Mouse (Mus musculus) forebrain, embryonic 14.5 days (tissue): ENCODE measurements at regions not wholly inside any gene's neighbourhood (a gene's known extent, or its start where the extent isn't known, plus 50 kb on each side); places are given as distances from the start of the nearest gene placed in this dataset.
A peak's percentile ranks its signal among the peaks of the same experiment; 100 is the strongest.

Experiments
- ATAC-seq: fragments of 200-750 bp; cut with Nextera tagmentation; 2 replicates; pipeline ENCODE4 v1.8.0; 2017; ENCODE audit warnings: mild to moderate bottlenecking, moderate library complexity
- DNase-seq: peaks from one replicate; pipeline ENCODE4 v3.0.0-alpha.2; 2015; ENCODE audit warnings: low spot score
- H3K27ac ChIP-seq: fragments of 300-500 bp; sonication (generic); 2 replicates; pipeline ENCODE4 v1.5.1; 2014; ENCODE audit warnings: low read depth, mild to moderate bottlenecking, control low read depth, low read length, moderate library complexity
- H3K27me3 ChIP-seq: fragments of 300-500 bp; sonication (generic); replicated peaks from 2 replicates; pipeline ENCODE4 v1.6.1; 2014; ENCODE audit warnings: low read length, control low read depth, mixed read lengths; ENCODE audit not compliant: control insufficient read depth, insufficient read depth
- H3K36me3 ChIP-seq: fragments of 300-500 bp; sonication (generic); 2 replicates; pipeline ENCODE4 v1.6.1; 2014; ENCODE audit warnings: low read length, control low read depth; ENCODE audit not compliant: control insufficient read depth, insufficient read depth
- H3K4me1 ChIP-seq: fragments of 300-500 bp; sonication (generic); 2 replicates; pipeline ENCODE4 v1.6.1; 2014; ENCODE audit warnings: antibody characterized with exemption, low read length, control low read depth; ENCODE audit not compliant: control insufficient read depth, insufficient read depth
- H3K4me2 ChIP-seq: fragments of 300-500 bp; sonication (generic); 2 replicates; pipeline ENCODE4 v1.6.1; 2014; ENCODE audit warnings: mild to moderate bottlenecking, control low read depth, low read length
- H3K4me3 ChIP-seq: fragments of 300-500 bp; sonication (generic); 2 replicates; pipeline ENCODE4 v1.5.1; 2014; ENCODE audit warnings: low read depth, low read length, control low read depth
- H3K9ac ChIP-seq: fragments of 300-500 bp; sonication (generic); 2 replicates; pipeline ENCODE4 v1.6.1; 2014; ENCODE audit warnings: mild to moderate bottlenecking, low read length, control low read depth, moderate library complexity
- H3K9me3 ChIP-seq: fragments of 300-500 bp; sonication (generic); replicated peaks from 2 replicates; pipeline ENCODE4 v1.6.1; 2016; ENCODE audit warnings: low read length, control low read depth, mixed read lengths; ENCODE audit not compliant: control insufficient read depth
- WGBS: fragments of 180-500 bp; shearing (Covaris S2); extraction: QIAGEN DNeasy Blood & Tissue Kit; methylation state at CpG from one replicate; pipeline ENCODE4 v1.1.7; 2014; 5-methylcytosine and 5-hydroxymethylcytosine counted together

DNA sequence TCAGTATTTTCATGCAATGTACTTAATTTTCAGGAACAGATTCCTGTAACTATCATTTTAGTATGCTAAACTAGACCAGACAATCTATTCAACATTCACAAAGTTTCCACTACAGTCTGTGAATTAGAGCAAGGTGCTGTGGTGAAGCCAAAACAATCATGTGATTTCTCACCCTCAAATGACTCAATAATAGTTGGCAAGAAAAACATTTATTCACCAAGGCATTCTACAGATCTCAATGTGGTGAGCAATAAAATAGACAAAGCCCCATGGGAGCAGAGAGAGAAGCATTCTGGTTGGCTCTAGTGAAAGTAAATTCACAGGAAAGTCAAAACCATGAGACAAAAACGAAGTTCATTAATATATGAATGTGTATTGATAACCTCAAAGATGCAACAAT, 724.5 kb downstream of the Utrn start:
- ATAC-seq: no peak
- H3K4me3 ChIP-seq: no peak overlapping the region
- no peak overlapping the region for H3K4me2 ChIP-seq
- H3K27me3 ChIP-seq: no peaks in the 10 kb centered on the region
- 63% methylated on average over 1 of the region's 1 CpGs for WGBS
- no peak for DNase-seq
- no peak overlapping the region for H3K9ac ChIP-seq
- no peaks in the 10 kb centered on the region for H3K9me3 ChIP-seq
- no peaks in the 10 kb centered on the region for H3K36me3 ChIP-seq
- H3K27ac ChIP-seq: no peak overlapping the region
- no peaks in the 10 kb centered on the region for H3K4me1 ChIP-seq

DNA sequence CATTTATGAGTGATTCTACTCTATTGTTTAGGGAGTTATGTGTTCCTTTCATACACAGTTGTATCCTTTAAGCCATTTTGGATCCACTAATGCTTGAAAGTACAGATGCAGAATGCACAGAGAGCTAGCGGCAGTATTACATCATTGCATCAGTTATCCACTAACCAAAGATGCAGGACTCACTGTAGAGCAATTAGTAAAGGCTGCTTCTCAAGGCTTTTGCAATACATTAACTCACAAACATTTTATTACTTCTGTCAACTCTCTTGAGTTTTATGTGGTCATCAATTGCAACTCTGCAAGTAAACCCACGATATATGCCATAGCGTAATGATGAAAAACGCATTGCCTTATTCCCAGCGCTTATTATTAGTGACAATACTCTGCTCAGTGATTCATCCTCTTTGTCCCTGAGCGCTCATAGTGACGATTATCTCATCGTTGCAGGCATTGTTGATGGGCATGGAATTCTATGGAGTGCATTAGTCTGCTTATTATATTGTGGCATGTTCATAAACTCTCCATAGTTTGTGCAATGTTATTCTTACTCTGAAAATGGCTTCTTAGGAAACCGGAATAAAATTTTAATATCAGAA, 722.1 kb downstream of the Utrn start:
- Histone ChIP-seq H3K9ac (no peak overlapping the region), H3K4me2 (no peak overlapping the region), H3K9me3 (no peaks in the 10 kb centered on the region), H3K4me1 (no peaks in the 10 kb centered on the region), H3K27ac (no peak overlapping the region), H3K27me3 (no peaks in the 10 kb centered on the region), H3K36me3 (no peaks in the 10 kb centered on the region), H3K4me3 (no peak overlapping the region)
- ATAC-seq: no peak
- WGBS: 91% methylated on average over 9 of the region's 9 CpGs
- no peak for DNase-seq

DNA sequence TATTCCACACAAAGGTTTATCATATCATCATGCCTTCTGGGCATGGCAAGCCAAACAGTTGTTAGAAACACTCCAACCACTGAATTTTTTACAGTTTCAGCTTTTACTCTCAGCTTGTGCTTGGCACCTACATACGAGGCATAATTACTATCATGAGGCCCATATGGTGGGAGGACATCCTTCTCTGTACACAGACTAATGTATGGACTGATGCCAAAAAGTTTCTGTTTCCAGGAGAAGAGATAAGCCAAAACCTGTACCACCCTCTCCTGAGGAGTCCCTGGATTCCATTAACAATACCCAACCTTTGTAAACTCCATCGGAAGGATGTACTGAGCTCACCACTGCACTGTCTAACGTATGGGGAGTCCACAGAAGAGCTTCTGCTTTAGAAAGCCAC, 698.9 kb downstream of the Utrn start:
- no peaks in the 10 kb centered on the region for H3K4me1 ChIP-seq
- 79% methylated on average over 3 of the region's 3 CpGs for WGBS
- no peaks in the 10 kb centered on the region for H3K9me3 ChIP-seq
- H3K9ac ChIP-seq: no peak overlapping the region
- no peaks in the 10 kb centered on the region for H3K27me3 ChIP-seq
- DNase-seq (peak; percentile 46), ATAC-seq (peak; percentile 54; the same call in 1 of the 2 replicates)
- no peak overlapping the region for H3K4me2 ChIP-seq
- no peak overlapping the region for H3K4me3 ChIP-seq
- no peaks in the 10 kb centered on the region for H3K36me3 ChIP-seq
- no peak overlapping the region for H3K27ac ChIP-seq

DNA sequence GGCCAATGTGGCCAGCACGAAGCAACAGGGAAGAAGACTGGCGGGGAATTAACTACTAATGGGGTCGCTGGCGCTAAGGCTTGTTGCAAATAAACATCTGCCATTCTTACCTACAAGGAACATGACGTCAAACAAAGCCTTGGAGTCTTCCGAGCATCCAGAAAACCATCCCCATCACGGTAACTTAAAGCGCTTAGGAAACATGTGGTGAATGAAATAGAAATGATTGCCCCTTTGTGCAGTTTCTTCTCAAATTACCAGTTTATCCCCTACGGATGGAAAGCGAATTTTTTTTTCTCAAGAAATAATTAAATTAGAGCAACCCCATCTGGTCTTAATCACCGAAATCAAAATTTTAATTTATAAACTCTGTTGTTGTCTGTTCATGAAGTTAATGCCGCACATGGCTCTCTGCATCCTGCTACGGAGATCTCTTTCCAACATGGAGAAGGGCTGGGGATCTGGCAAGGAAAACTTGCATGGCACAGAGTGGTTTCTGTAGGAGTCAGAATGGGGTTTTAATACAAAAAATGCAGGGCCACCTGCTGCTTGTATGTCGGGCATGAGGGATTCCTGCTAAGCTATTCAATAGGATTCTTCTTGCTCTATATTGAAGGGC, 694.9 kb downstream of the Utrn start:
- Histone ChIP-seq H3K27me3 (no peaks in the 10 kb centered on the region), H3K4me3 (no peak overlapping the region), H3K4me2 (no peak overlapping the region), H3K9me3 (no peaks in the 10 kb centered on the region), H3K9ac (no peak overlapping the region), H3K4me1 (no peaks in the 10 kb centered on the region), H3K36me3 (no peaks in the 10 kb centered on the region), H3K27ac (no peak overlapping the region)
- ATAC-seq (no peak), DNase-seq (peak; percentile 11)
- WGBS: 68% methylated on average over 14 of the region's 14 CpGs

DNA sequence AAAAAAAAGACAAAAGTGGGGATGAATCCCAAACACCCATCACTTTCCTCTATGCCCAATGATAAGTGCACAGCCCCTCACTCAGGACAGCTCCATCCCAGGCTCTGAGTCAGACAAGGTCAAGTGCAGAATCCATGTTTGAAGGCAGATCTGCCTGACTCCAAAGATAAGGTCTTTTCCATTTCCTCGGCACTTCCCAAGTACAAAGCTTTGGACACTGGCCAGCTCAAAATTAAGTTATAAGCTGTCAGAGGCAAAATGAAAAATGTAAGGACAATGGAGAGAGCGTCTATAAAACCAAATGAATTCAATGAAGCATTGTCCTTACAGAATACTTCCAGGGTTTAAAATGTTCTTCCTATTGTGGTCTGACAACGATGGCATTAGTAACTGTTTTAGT, 694.0 kb downstream of the Utrn start:
- H3K36me3 ChIP-seq: no peaks in the 10 kb centered on the region
- no peak for DNase-seq

DNA sequence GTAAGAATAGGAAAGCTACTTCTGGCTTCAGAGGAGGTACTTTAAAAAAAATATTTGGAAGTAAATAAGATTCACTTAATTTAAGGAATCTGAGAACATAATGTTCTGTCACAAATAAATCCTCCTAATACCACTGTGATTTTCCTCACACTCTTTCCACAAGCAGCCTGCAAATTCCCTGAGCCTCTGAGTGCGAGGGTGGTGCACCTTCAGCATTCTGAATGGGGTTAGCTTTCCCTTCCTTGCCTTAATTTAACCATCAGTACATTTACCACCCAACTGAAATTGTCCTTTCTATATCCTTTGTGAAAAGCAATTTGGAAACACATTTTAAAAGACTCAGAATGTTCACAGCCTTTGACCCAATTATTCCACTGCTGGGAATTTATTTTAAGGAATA, 691.7 kb downstream of the Utrn start:
- H3K4me1 ChIP-seq: no peaks in the 10 kb centered on the region
- H3K9ac ChIP-seq: no peak overlapping the region
- ATAC-seq (no peak), DNase-seq (no peak)
- no peaks in the 10 kb centered on the region for H3K9me3 ChIP-seq
- no peaks in the 10 kb centered on the region for H3K27me3 ChIP-seq
- no peaks in the 10 kb centered on the region for H3K36me3 ChIP-seq
- 73% methylated on average over 1 of the region's 1 CpGs for WGBS
- H3K4me2 ChIP-seq: no peak overlapping the region
- H3K27ac ChIP-seq: no peak overlapping the region
- no peak overlapping the region for H3K4me3 ChIP-seq

More for the DNA sequence above, 694.0 kb downstream of the Utrn start:
- ATAC-seq: no peak
- Histone ChIP-seq H3K4me1 (no peaks in the 10 kb centered on the region), H3K9ac (no peak overlapping the region), H3K4me2 (no peak overlapping the region), H3K9me3 (no peaks in the 10 kb centered on the region), H3K27me3 (no peaks in the 10 kb centered on the region), H3K27ac (no peak overlapping the region), H3K4me3 (no peak overlapping the region)
- WGBS: 84% methylated on average over 3 of the region's 3 CpGs

DNA sequence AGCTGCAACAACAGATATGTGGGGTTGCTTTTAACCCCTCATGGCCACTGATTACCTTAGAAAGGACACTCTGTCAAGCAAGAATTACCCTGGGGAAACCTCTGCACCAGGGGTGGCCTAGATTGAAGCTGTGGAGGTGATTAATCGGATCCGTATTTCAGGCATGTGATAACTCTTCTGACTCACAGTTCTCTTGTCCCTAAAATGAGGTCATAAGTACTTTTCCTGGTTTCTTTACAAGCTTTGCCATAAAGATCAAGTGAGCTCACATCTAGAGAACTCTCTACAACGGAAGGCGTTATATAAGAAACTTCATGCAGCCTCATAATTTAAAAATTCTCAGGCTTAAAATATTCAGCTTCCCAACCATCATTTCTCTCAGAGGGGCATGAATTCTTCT, 688.2 kb downstream of the Utrn start:
- no peaks in the 10 kb centered on the region for H3K27me3 ChIP-seq
- DNase-seq: no peak
- no peaks in the 10 kb centered on the region for H3K36me3 ChIP-seq
- no peaks in the 10 kb centered on the region for H3K4me1 ChIP-seq
- no peak overlapping the region for H3K27ac ChIP-seq
- H3K4me2 ChIP-seq: no peak overlapping the region
- H3K9me3 ChIP-seq: no peaks in the 10 kb centered on the region
- no peak overlapping the region for H3K9ac ChIP-seq
- no peak for ATAC-seq
- 83% methylated on average over 4 of the region's 4 CpGs for WGBS
- H3K4me3 ChIP-seq: no peak overlapping the region

DNA sequence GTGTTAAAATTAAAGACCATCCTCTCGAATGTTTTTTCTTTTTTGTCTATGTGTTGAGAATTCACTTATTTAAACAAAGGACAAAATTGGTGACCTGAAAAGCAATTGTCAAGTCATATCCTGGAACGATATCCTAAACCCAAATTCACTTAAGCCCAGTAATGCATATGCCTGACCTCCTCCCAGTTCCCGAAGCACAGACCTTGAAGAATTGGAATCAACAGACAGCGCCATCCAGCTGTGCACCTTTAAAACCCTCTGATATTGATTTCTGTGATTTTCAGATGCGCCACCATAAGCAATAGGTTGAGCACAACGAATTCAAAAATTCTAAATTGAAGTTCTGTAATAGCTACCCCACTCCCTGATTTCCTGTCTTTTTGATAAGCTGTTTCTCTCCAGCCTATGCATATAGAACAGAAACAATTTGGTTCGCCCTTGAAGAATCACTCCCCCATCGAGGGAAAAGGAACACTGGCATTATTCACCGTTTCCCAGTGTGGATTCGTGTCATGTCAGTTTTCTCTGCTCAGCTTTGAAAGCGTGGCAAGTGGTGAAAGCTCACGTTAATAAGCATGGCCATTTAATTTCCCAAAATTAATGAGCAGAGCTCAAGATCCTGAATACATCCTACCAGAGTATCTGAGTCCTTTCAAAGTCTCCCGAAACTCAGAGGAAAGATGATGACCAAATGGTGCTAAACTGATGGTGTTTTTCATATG, 682.1 kb downstream of the Utrn start:
- 43% methylated on average over 13 of the region's 13 CpGs for WGBS
- Histone ChIP-seq H3K4me1 (peaks cover 14% of the 10 kb centered on the region), H3K4me2 (peak overlapping the region; percentile 14; the same call in 1 of the 2 replicates), H3K9ac (no peak overlapping the region), H3K36me3 (no peaks in the 10 kb centered on the region), H3K27ac (no peak overlapping the region), H3K9me3 (no peaks in the 10 kb centered on the region), H3K4me3 (no peak overlapping the region), H3K27me3 (no peaks in the 10 kb centered on the region)
- ATAC-seq: peak; percentile 53; the same call in 1 of the 2 replicates
- no peak for DNase-seq
